In genomic region chr3:90432811-90433219, GRCm38 (mm10) we compare ENCODE assay signal across 8 mouse cellular contexts. TPM values are rescaled to one million over a fixed set of nuclear protein-coding genes. Genes with fewer than 3 reads are reported as not detected.
A peak's percentile ranks its signal among the peaks of the same experiment; 100 is the strongest.
DNase-seq lines count a peak whose midpoint lies in the region; ATAC-seq and TF ChIP-seq lines count a peak whose summit lies in the region.

No protein-coding gene starts in this region.

- peak overlapping the region; percentile 96 for H3K9ac ChIP-seq in forebrain, embryonic 11.5 days (ENCODE audit: low read length)
- H3K9ac ChIP-seq in hindbrain, postnatal 0 days (replicated peaks; ENCODE audit: low read length), result peak overlapping the region; percentile 91
- H3K9ac ChIP-seq in limb, embryonic 13.5 days, result peak overlapping the region; percentile 96
- peak overlapping the region; percentile 94 for H3K9ac ChIP-seq in midbrain, embryonic 12.5 days (replicated peaks)

- H3K27ac ChIP-seq in forebrain, embryonic 11.5 days (ENCODE audit: low read depth, low read length), result peak overlapping the region; percentile 92
- peak overlapping the region; percentile 96 for H3K27ac ChIP-seq in hindbrain, postnatal 0 days
- H3K27ac ChIP-seq in limb, embryonic 13.5 days, result peak overlapping the region; percentile 94
- H3K27ac ChIP-seq in midbrain, embryonic 12.5 days (replicated peaks), result peak overlapping the region; percentile 95

- peaks cover 12% of the 10 kb centered on the region; the same call in 1 of the 2 replicates for H3K4me1 ChIP-seq in forebrain, embryonic 11.5 days (replicated peaks; ENCODE audit: control insufficient read depth, insufficient read depth, low read length)
- H3K4me1 ChIP-seq in hindbrain, postnatal 0 days (ENCODE audit: insufficient read depth, low read length), result peaks cover 13% of the 10 kb centered on the region
- peaks cover 30% of the 10 kb centered on the region for H3K4me1 ChIP-seq in limb, embryonic 13.5 days
- peaks cover 36% of the 10 kb centered on the region for H3K4me1 ChIP-seq in midbrain, embryonic 12.5 days

- no peaks in the 10 kb centered on the region for H3K27me3 ChIP-seq in forebrain, embryonic 11.5 days (ENCODE audit: control insufficient read depth, insufficient read depth, low read length)
- no peaks in the 10 kb centered on the region for H3K27me3 ChIP-seq in hindbrain, postnatal 0 days (ENCODE audit: insufficient read depth, low read length)
- no peaks in the 10 kb centered on the region for H3K27me3 ChIP-seq in limb, embryonic 13.5 days
- no peaks in the 10 kb centered on the region for H3K27me3 ChIP-seq in midbrain, embryonic 12.5 days

- ATAC-seq in forebrain, embryonic 11.5 days (replicated peaks; ENCODE audit: low FRiP score), result peak; percentile 40
- no peak; the same call in 1 of the 2 replicates for ATAC-seq in hindbrain, postnatal 0 days
- peak; percentile 30 for ATAC-seq in limb, embryonic 13.5 days (ENCODE audit: low FRiP score, low read depth)
- no peak; the same call in 1 of the 2 replicates for ATAC-seq in midbrain, embryonic 12.5 days (ENCODE audit: low FRiP score, low read depth)

- 0% methylated on average over 12 of the region's 12 CpGs for WGBS in forebrain, embryonic 11.5 days
- WGBS in hindbrain, postnatal 0 days, result under 1% methylated on average over 12 of the region's 12 CpGs
- WGBS in limb, embryonic 13.5 days, result under 1% methylated on average over 12 of the region's 12 CpGs
- under 1% methylated on average over 12 of the region's 12 CpGs for WGBS in midbrain, embryonic 12.5 days

- no peak for TF ChIP-seq CTCF in hindbrain, postnatal 0 days (IDR thresholded peaks at IDR 0.05; ENCODE audit: low read depth)

- no peaks in the 10 kb centered on the region for H3K36me3 ChIP-seq in forebrain, embryonic 11.5 days (ENCODE audit: control insufficient read depth, insufficient read depth, low read length)
- no peaks in the 10 kb centered on the region for H3K36me3 ChIP-seq in hindbrain, postnatal 0 days (ENCODE audit: insufficient read depth, low read length)
- H3K36me3 ChIP-seq in limb, embryonic 13.5 days, result peaks cover 7% of the 10 kb centered on the region
- peaks cover 12% of the 10 kb centered on the region for H3K36me3 ChIP-seq in midbrain, embryonic 12.5 days

- H3K4me2 ChIP-seq in forebrain, embryonic 11.5 days (ENCODE audit: low read depth, low read length, severe bottlenecking), result peak overlapping the region; percentile 78
- peak overlapping the region; percentile 99 for H3K4me2 ChIP-seq in hindbrain, postnatal 0 days (ENCODE audit: low read depth, low read length)
- peak overlapping the region; percentile 98 for H3K4me2 ChIP-seq in limb, embryonic 13.5 days (replicated peaks)
- H3K4me2 ChIP-seq in midbrain, embryonic 12.5 days (replicated peaks), result peak overlapping the region; percentile 99

- DNase-seq in ovary, postnatal 36 days (ENCODE audit: low spot score), result peak; percentile 64
- DNase-seq in ovary, postnatal 10 days (ENCODE audit: low spot score), result no peak
- DNase-seq in adrenal gland, postnatal 4 days (ENCODE audit: low spot score in 2 of 2), result peak; percentile 16 to 41
- DNase-seq in forebrain, embryonic 11.5 days (ENCODE audit: low spot score), result peak; percentile 55
- peak; percentile 38 for DNase-seq in hindbrain, postnatal 0 days (ENCODE audit: low spot score)
- no peak for DNase-seq in spleen, adult 12 weeks (ENCODE audit: low spot score)

- H3K4me3 ChIP-seq in forebrain, embryonic 11.5 days (ENCODE audit: low read depth, low read length), result peak overlapping the region; percentile 75
- peak overlapping the region; percentile 80 for H3K4me3 ChIP-seq in hindbrain, postnatal 0 days (ENCODE audit: low read length)
- peak overlapping the region; percentile 83 for H3K4me3 ChIP-seq in limb, embryonic 13.5 days
- H3K4me3 ChIP-seq in midbrain, embryonic 12.5 days, result peak overlapping the region; percentile 79

- no peaks in the 10 kb centered on the region for H3K9me3 ChIP-seq in forebrain, embryonic 11.5 days (ENCODE audit: control insufficient read depth, low read length)
- H3K9me3 ChIP-seq in hindbrain, postnatal 0 days (ENCODE audit: low read length), result no peaks in the 10 kb centered on the region
- no peaks in the 10 kb centered on the region for H3K9me3 ChIP-seq in limb, embryonic 13.5 days
- no peaks in the 10 kb centered on the region for H3K9me3 ChIP-seq in midbrain, embryonic 12.5 days

RNA-seq across cellular contexts. Expression of gene Ints3, which starts 0.6 kb away (rescaled TPM):
- total RNA-seq in adrenal gland, postnatal 4 days (2021), result 10 to 100 TPM; 56.4 to 57.6 TPM
- polyA plus RNA-seq in forebrain, embryonic 11.5 days (2014; fragmentation: Nextera tagmentation; extraction: Ambion mirVana), result 50.5 and 55.3 TPM in 2 replicates
- total RNA-seq in hindbrain, postnatal 0 days (2014; rRNA removed), result 58.1 and 71.7 TPM in 2 replicates
- 19.9 and 20.4 TPM in 2 replicates for polyA plus RNA-seq in hindbrain, postnatal 0 days (2015; fragmentation: Nextera tagmentation; extraction: Ambion mirVana)
- polyA plus RNA-seq in limb, embryonic 13.5 days (2015; fragmentation: Nextera tagmentation; extraction: Ambion mirVana), result 28.5 and 29.4 TPM in 2 replicates
- polyA plus RNA-seq in midbrain, embryonic 12.5 days (2016; fragmentation: Nextera tagmentation; extraction: Ambion mirVana), result 42.4 and 44.3 TPM in 2 replicates

RNA-seq across cellular contexts. Expression of gene Npr1, which starts 32.9 kb away (rescaled TPM):
- total RNA-seq in adrenal gland, postnatal 4 days (2021), result 100 to 1,000 TPM; 120 to 121 TPM
- polyA plus RNA-seq in forebrain, embryonic 11.5 days (2014; fragmentation: Nextera tagmentation; extraction: Ambion mirVana), result 2.0 and 2.8 TPM in 2 replicates
- total RNA-seq in hindbrain, postnatal 0 days (2014; rRNA removed), result 3.5 and 6.2 TPM in 2 replicates
- 2.8 TPM in 2 replicates for polyA plus RNA-seq in hindbrain, postnatal 0 days (2015; fragmentation: Nextera tagmentation; extraction: Ambion mirVana)
- 4.0 and 4.8 TPM in 2 replicates for polyA plus RNA-seq in limb, embryonic 13.5 days (2015; fragmentation: Nextera tagmentation; extraction: Ambion mirVana)
- 2.5 and 2.6 TPM in 2 replicates for polyA plus RNA-seq in midbrain, embryonic 12.5 days (2016; fragmentation: Nextera tagmentation; extraction: Ambion mirVana)

RNA-seq across cellular contexts. Expression of gene Slc27a3, which starts 43.1 kb away (rescaled TPM):
- 10 to 100 TPM; 76.7 to 83.4 TPM for total RNA-seq in adrenal gland, postnatal 4 days (2021)
- polyA plus RNA-seq in forebrain, embryonic 11.5 days (2014; fragmentation: Nextera tagmentation; extraction: Ambion mirVana), result 13.6 and 14.2 TPM in 2 replicates
- total RNA-seq in hindbrain, postnatal 0 days (2014; rRNA removed), result 85.1 and 87.2 TPM in 2 replicates
- 28.3 and 30.3 TPM in 2 replicates for polyA plus RNA-seq in hindbrain, postnatal 0 days (2015; fragmentation: Nextera tagmentation; extraction: Ambion mirVana)
- polyA plus RNA-seq in limb, embryonic 13.5 days (2015; fragmentation: Nextera tagmentation; extraction: Ambion mirVana), result 38.7 and 38.8 TPM in 2 replicates
- 15.8 and 22.0 TPM in 2 replicates for polyA plus RNA-seq in midbrain, embryonic 12.5 days (2016; fragmentation: Nextera tagmentation; extraction: Ambion mirVana)

RNA-seq across cellular contexts. Expression of gene Ilf2, which starts 43.1 kb away (rescaled TPM):
- 10 to 100 TPM; 81.8 to 92.6 TPM for total RNA-seq in adrenal gland, postnatal 4 days (2021)
- 365 and 366 TPM in 2 replicates for polyA plus RNA-seq in forebrain, embryonic 11.5 days (2014; fragmentation: Nextera tagmentation; extraction: Ambion mirVana)
- 111 and 119 TPM in 2 replicates for total RNA-seq in hindbrain, postnatal 0 days (2014; rRNA removed)
- 177 and 178 TPM in 2 replicates for polyA plus RNA-seq in hindbrain, postnatal 0 days (2015; fragmentation: Nextera tagmentation; extraction: Ambion mirVana)
- 277 and 284 TPM in 2 replicates for polyA plus RNA-seq in limb, embryonic 13.5 days (2015; fragmentation: Nextera tagmentation; extraction: Ambion mirVana)
- 319 and 328 TPM in 2 replicates for polyA plus RNA-seq in midbrain, embryonic 12.5 days (2016; fragmentation: Nextera tagmentation; extraction: Ambion mirVana)

RNA-seq across cellular contexts. Expression of gene Snapin, which starts 58.0 kb away (rescaled TPM):
- total RNA-seq in adrenal gland, postnatal 4 days (2021), result 10 to 100 TPM; 70.9 to 72.3 TPM
- 66.3 and 68.3 TPM in 2 replicates for polyA plus RNA-seq in forebrain, embryonic 11.5 days (2014; fragmentation: Nextera tagmentation; extraction: Ambion mirVana)
- 49.7 and 52.0 TPM in 2 replicates for total RNA-seq in hindbrain, postnatal 0 days (2014; rRNA removed)
- 102 and 106 TPM in 2 replicates for polyA plus RNA-seq in hindbrain, postnatal 0 days (2015; fragmentation: Nextera tagmentation; extraction: Ambion mirVana)
- 83.1 and 85.4 TPM in 2 replicates for polyA plus RNA-seq in limb, embryonic 13.5 days (2015; fragmentation: Nextera tagmentation; extraction: Ambion mirVana)
- polyA plus RNA-seq in midbrain, embryonic 12.5 days (2016; fragmentation: Nextera tagmentation; extraction: Ambion mirVana), result 78.4 and 79.8 TPM in 2 replicates

Comparison
In these comparisons a context has a peak if more than half of its experiments do, and no peak if none do; other contexts are left out.
1. DNase-seq: peak in ovary, postnatal 36 days (single experiment), adrenal gland, postnatal 4 days (2 of 2), forebrain, embryonic 11.5 days (single experiment) and hindbrain, postnatal 0 days (single experiment); none in ovary, postnatal 10 days (single experiment) and spleen, adult 12 weeks (single experiment).
2. ATAC-seq: peak in forebrain, embryonic 11.5 days (single experiment) and limb, embryonic 13.5 days (single experiment); none in hindbrain, postnatal 0 days (single experiment) and midbrain, embryonic 12.5 days (single experiment).
3. Peak in every context shown above with its lines, with median percentiles within 50 percentile points of each other: H3K27ac ChIP-seq, H3K4me2 ChIP-seq, H3K4me3 ChIP-seq and H3K9ac ChIP-seq.